Mouse (Mus musculus): ENCODE results near the gene Rtcb.

Gene Rtcb

GRCm38 (mm10) chr10:85936280-85936965, 21.2 kb downstream of the Rtcb start:
- DNase-seq = no peak

- DNase-seq = no peak
Measured at GRCm38 (mm10) chr10:85929962-85930361, 27.7 kb downstream of the Rtcb start.

- peak; percentile 34 for DNase-seq
Measured at GRCm38 (mm10) chr10:85929208-85929591, 28.4 kb downstream of the Rtcb start.

- peak; percentile 87 for DNase-seq
Measured at GRCm38 (mm10) chr10:85928499-85929207, 29.0 kb downstream of the Rtcb start.

- DNase-seq = no peak
Measured at GRCm38 (mm10) chr10:85927676-85928445, 29.8 kb downstream of the Rtcb start, which contains the start of gene Ascl4. Ascl4 (plus strand) TSS chr10:85927681.

GRCm38 (mm10) chr10:85916498-85917309, 40.9 kb downstream of the Rtcb start, which contains the start of gene Prdm4:
Prdm4 (minus strand) TSS chr10:85917142.
- DNase-seq = peak; percentile 99

Measured in retina, postnatal 1 day (tissue).